Mouse (Mus musculus): ENCODE measurements around the gene Arrdc5.

Arrdc5 gene

DNA sequence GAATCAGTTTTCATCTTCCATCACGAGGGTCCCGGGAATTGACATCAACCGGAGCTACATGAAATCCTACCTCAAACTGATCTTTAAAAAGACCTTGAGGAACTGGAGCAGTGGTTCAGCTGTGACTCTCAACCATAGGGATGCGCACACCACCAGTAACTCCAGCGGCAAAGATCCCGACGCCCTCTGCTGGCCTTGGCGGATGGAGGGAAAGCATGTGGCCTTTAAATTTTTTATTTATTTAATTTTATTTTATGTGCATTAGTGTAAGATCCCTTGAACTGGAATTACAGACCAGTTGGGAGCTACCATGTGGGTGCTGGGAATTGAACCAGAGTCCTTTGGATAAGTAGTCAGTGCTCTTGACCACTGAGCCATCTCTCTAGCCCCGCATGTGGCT lies 44.7 kb downstream of the Arrdc5 start:
- no peak for DNase-seq (ENCODE audit: low read depth)

DNA sequence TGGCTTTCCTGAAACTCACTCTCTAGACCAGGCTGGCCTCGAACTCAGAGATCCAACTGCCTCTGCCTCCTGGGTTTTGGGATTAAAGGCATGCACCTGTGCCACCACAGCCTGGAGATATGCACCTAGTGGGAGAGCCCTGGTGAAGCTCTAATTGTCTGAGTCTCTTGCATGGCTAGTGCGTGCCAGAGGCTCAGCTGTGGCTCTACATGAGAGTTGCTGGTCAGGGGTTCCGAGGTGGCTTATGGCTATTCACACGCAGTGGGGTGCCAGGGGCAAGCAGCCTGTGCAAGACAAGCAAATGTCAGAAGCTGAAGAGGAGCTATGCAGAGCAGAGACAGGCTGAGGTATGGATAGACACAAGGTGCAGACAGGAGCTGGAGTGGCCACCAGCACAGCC lies 45.4 kb downstream of the Arrdc5 start:
- DNase-seq (ENCODE audit: low read depth): no peak

DNA sequence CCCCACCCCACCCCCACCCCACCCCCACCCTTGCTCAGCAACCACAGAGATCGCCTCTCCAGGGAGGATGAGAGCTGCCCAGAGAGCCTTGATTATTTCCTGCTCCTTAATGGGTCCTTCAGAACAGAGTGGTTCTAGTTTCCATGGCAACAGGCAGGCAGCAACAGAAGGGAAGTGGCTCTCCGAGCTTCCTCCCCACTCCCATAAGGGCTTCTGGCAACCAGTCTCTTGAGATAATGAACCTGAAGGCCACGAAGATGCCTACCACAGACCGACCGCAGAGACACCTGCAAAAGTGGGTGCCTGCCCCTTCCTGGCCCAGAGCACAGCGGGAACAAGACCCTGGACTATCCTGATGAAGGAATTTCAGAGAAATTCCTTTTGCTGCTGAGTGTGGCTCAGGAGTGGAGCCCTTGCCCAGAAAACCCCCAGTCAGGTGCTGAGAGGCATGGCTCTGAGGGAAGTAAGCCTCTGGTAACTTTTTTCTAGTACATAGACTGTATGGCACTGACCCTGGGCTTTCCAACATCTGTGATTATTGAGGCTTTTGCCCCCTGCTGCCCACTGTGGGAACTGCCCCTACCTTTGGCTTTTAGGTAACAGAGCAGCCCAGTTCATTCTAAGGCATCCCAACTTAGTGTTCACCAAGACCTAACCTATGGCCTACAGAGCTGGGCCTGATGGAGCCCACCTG lies 48.8 kb downstream of the Arrdc5 start:
- peak; percentile 88 for DNase-seq (ENCODE audit: low read depth)

DNA sequence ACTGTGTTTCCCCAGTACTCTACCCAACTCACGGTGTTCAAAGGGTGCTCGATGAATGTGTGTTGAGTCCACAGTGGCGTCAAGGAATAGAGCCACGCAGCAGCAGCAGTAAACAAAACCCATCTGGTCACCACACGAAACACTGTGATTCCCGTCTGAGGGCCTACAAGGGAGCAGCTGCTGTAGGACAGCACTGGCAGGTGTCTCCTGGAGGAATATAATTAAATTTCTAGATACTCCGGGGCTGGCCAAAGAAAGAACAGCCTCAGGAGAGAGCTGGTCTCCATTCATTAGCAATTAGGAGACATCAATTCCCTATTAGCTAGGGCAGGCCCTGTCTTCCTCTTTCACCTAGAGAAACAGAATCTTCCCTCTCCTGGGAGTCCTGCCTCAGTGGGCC lies 54.5 kb downstream of the Arrdc5 start:
- no peak for DNase-seq (ENCODE audit: low read depth)

All from induced T-regulatory cell, adult 2 months (primary cell).